Mouse (Mus musculus) left cerebral cortex, postnatal 25 days (tissue): Measurements from ENCODE around the gene Bves. TPM values are rescaled to one million over a fixed set of nuclear protein-coding genes. Genes with fewer than 3 reads are reported as not detected.
"Not testable (repeated sequence)": the region's sequence is repeated elsewhere in the genome, so short reads cannot be mapped to it uniquely, and the experiment has no call there.

Experiments
- DNase-seq, 2 experiments: peaks; one replicate each; pipeline ENCODE4 v3.0.0; 2022; ENCODE audit warnings: low spot score in 2 of 2, mixed read lengths in 1 of 2
- intact Hi-C: fragments of 180-260 bp; cut with DNase I; formaldehyde crosslinking; loops from one replicate; pipeline ENCODE4 v1.15.1; 2025
- total RNA-seq, 2 experiments: library from RNA; stranded (reverse); gene quantifications; 2 replicates each; pipeline ENCODE4 v1.2.3; 2021

Gene Bves
- under 1 TPM; 0.69 to 0.73 TPM for total RNA-seq

GRCm38 (mm10) chr10:45335434-45336422 lies at the start of gene Bves:
Bves (plus strand) TSS chr10:45335772.
- peak; percentile 18 to 45 for DNase-seq
- intact Hi-C loops, result no loop called here

- intact Hi-C loops, result no loop called here
- DNase-seq, result no peak
These were observed 47.2 kb upstream of the Bves start for GRCm38 (mm10) chr10:45288351-45288750.

GRCm38 (mm10) chr10:45289218-45290105 lies 46.1 kb upstream of the Bves start:
- peak in 1 of 2 experiments; percentile 4 for DNase-seq
- intact Hi-C loops, result no loop called here

GRCm38 (mm10) chr10:45290618-45291017 lies 45.0 kb upstream of the Bves start:
- intact Hi-C loops, result no loop called here
- no peak for DNase-seq

- intact Hi-C loops, result not testable (repeated sequence)
These were observed 43.4 kb upstream of the Bves start for GRCm38 (mm10) chr10:45292159-45292558.

GRCm38 (mm10) chr10:45295093-45295492 lies 40.5 kb upstream of the Bves start:
- DNase-seq, result no peak
- intact Hi-C loops, result no loop called here

More at GRCm38 (mm10) chr10:45292159-45292558, 43.4 kb upstream of the Bves start:
- DNase-seq, result not testable (repeated sequence)

GRCm38 (mm10) chr10:45298503-45298902 lies 37.1 kb upstream of the Bves start:
- no peak for DNase-seq
- intact Hi-C loops, result no loop called here

GRCm38 (mm10) chr10:45299509-45299908 lies 36.1 kb upstream of the Bves start:
- intact Hi-C loops, result no loop called here
- DNase-seq, result no peak

- no peak for DNase-seq
- intact Hi-C loops, result no loop called here
These were observed 32.1 kb upstream of the Bves start for GRCm38 (mm10) chr10:45303315-45304036.

GRCm38 (mm10) chr10:45305173-45305572 lies 30.4 kb upstream of the Bves start:
- DNase-seq, result no peak
- intact Hi-C loops, result no loop called here

GRCm38 (mm10) chr10:45311129-45311528 lies 24.4 kb upstream of the Bves start:
- no peak for DNase-seq
- intact Hi-C loops, result no loop called here

- no peak for DNase-seq
- intact Hi-C loops, result no loop called here
These were observed 23.9 kb upstream of the Bves start for GRCm38 (mm10) chr10:45311624-45312023.

GRCm38 (mm10) chr10:45314865-45315264 lies 20.7 kb upstream of the Bves start:
- no peak for DNase-seq
- intact Hi-C loops, result no loop called here

GRCm38 (mm10) chr10:45318922-45319321 lies 16.6 kb upstream of the Bves start:
- intact Hi-C loops, result no loop called here
- DNase-seq, result no peak

- no peak for DNase-seq
- intact Hi-C loops, result no loop called here
These were observed 15.3 kb upstream of the Bves start for GRCm38 (mm10) chr10:45320296-45320695.

GRCm38 (mm10) chr10:45324159-45324558 lies 11.4 kb upstream of the Bves start:
- intact Hi-C loops, result no loop called here
- no peak for DNase-seq

GRCm38 (mm10) chr10:45328196-45329000 lies 7.2 kb upstream of the Bves start:
- no peak for DNase-seq
- intact Hi-C loops, result no loop called here

GRCm38 (mm10) chr10:45334925-45335324 lies 647 bp upstream of the Bves start:
- DNase-seq, result no peak
- intact Hi-C loops, result no loop called here

- intact Hi-C loops, result no loop called here
- peak in 1 of 2 experiments; percentile 4 for DNase-seq
These were observed 3.5 kb downstream of the Bves start for GRCm38 (mm10) chr10:45339106-45339505.
